Mouse (Mus musculus): ENCODE measurements at regions not wholly inside any gene's neighbourhood (a gene's known extent, or its start where the extent isn't known, plus 50 kb on each side); places are given as distances from the start of the nearest gene placed in this dataset.

DNA sequence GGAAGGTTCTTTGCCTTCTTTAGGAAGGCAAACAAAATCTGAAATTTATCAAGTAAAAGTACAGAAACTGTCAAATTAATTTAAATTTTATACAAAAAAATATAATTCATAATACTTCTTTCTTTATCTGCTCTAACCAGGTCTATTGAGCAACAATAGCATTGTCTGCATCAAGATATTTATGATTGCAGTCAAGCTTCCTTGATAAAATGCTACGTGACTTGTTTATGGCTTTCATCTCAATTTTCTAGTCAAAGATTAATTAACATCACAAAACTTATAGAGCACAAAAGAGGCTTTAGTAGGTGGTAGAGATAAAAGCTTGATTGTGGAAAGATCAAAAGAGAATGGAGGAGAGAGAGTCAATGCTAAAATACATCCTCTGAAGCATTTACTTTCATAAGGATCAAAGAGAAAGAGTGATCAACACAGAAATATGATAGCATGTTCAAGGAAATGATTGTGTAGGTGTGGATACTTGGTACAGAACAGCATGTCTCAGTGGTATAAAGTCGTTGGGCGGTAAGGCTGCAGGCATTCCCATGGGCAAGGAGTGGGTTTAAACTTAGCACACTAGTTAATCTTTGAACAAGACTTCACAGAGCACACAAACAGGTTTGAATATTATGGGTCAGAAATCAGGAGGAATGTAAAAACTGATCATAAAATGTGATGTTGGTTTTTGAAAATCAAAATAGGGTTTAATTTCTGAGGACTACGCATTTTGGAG lies 164.3 kb upstream of the Speer4f2 start:
- no peak for TF ChIP-seq CTCF (IDR thresholded peaks at IDR 0.05; ENCODE audit: insufficient read depth, low read depth, low read length)
- no peak for TF ChIP-seq POLR2A (IDR thresholded peaks at IDR 0.05; ENCODE audit: insufficient read depth, low read depth, low read length)
